Mouse (Mus musculus): Measurements from ENCODE around the gene Smurf2.

The Smurf2 gene

DNA sequence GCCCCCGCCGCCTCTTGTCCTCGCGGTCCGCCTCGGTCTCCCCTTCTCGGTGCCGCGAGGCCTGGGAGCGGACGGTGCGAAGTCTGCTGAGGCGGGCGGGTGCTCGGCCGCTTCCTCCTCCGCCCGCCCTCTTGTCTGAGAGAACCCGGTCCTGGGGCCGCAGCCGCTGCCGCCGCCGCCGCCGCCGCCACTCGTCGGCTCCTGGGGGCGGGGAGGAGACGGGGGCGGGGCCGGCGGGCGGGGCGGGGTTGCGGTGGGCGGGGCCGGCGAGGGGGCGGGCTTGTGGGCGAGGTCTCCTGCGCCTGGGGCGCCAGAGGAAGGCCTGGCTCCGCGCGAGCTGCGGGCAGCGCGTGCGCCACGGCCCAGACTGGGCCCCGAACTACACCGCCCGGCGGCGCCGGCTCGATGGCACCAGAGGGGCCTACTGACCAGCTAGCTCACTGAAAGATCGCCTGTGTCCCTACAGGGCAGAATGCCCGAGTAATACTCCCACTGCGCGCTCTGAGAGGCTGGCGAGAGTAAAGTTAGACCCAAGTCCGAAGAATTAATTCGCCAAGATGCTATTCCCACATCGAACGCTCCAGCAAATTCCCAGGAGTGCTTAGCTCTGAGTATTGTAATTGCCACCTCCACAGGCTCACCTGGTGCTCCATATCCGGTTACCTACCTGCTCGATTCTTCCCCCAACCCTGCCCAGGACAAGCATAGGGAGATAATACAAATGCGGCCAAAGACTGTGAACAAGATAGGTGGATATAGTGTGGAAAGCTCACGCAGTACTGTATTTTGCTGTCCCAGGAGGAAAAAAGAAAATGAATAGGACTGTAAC lies at the start of gene Smurf2:
Gene Smurf2 (minus strand): TSS at position 165 of the 829 bp plus-strand sequence.
- peak; percentile 96 for ATAC-seq (ENCODE audit: insufficient number of reproducible peaks, low FRiP score, low TSS enrichment)

DNA sequence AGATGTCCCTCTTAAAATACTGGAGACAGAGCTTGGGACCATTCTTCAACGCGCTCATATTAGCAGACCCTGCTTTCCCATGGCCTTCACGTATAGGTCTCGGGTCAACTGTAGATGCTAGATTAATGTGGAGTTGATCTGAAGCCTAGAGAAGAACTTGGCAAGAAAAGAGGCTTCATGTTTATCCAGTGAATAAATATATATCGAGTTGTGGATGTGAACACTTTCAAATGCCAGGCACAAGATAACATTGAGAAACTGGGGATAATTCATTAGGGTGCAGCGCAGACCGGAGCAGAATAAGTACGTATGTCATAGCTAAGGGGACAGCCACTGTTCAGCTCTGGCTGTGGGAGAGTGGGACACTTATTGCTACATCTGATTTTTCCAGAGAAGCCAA lies 49.3 kb upstream of the Smurf2 start:
- no peak for ATAC-seq (ENCODE audit: insufficient number of reproducible peaks, low FRiP score, low TSS enrichment)

DNA sequence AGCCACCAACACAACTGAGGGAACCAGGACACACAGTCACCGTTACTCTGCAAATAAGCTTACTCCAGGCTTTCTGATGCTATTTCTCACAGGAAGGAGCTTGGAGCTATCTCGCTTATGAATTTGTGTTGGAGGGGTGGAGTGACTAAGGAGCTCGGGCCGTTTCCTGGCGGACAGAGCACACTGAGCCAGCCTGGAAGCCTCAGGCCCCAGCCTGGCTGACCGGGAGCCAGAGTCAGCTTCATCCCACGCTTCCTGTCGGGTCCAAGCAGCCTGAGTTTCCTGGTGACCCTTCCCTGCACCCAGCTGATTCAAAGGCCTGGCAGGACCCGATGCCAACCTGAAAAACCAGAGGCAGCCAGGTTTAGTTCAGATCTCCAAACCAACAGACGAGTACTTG lies 47.1 kb upstream of the Smurf2 start:
- ATAC-seq (ENCODE audit: insufficient number of reproducible peaks, low FRiP score, low TSS enrichment): no peak

DNA sequence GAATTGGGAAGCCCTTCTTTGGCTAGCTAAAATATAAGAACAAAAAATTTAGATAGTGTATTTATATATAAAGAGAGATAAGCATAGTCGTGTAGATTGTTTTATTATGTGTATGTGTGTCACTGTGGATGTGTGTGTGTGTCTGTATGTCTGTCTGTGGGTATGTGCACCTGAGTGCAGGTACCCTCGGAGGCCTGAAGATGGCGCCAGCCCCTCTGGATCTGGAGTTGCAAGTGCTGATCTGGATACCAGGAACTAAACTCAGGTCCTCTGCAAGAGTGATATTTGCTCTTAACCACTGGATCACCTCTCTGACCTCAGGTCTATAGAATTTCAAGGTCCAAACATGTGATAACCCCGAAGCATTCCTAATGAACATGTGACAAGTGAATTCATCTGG lies 45.4 kb upstream of the Smurf2 start:
- no peak for ATAC-seq (ENCODE audit: insufficient number of reproducible peaks, low FRiP score, low TSS enrichment)

DNA sequence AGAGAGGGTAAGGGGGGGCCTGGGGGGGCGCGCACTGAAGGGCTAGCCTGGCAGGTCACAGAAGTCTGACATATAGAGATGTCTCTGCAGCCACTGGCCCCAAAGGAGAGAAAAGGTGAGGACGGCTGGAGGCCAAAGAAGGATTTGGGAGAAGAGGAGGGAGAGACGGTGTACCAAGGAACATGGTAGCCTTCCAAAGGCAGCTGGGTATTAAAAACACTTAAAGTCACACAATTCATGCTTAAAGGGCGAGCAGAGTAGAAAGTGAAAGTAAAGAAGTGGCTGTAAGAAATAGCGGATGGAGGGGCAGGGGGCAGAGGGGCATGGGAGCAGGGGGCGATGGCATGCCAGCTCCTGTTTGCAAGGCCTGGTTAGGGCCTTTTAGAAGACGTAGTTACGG lies 41.8 kb upstream of the Smurf2 start:
- ATAC-seq (ENCODE audit: insufficient number of reproducible peaks, low FRiP score, low TSS enrichment): no peak

DNA sequence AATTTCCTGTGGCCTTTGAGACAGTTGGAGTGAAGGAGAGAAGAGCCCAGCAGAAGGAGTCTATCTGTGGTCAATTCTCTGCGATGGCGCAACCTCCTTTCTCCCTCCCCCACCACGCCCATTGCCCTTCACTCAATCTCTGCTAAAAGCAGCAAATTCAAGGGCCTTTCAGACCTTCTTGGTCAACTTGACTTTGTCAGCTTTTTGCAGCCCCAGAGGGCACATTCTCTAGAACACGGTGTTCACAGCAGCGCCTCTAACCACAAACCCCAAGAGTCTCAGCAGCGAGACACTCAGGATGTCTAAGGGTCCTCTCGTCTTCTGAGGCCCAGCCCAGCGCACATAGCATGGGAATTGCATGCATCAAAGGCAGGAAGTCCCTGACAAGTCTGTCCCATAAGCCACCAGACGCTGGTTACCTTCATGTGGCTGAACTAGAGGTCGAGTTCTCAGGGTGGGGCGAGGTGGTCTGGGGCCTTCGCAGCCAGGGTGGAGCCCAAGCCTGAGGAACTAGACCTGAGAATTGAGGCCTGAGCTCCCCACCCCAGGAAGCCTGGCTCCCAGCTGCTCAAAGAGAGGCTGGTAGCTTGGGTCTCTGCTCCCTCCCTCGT lies 41.1 kb upstream of the Smurf2 start:
- ATAC-seq (ENCODE audit: insufficient number of reproducible peaks, low FRiP score, low TSS enrichment): no peak

DNA sequence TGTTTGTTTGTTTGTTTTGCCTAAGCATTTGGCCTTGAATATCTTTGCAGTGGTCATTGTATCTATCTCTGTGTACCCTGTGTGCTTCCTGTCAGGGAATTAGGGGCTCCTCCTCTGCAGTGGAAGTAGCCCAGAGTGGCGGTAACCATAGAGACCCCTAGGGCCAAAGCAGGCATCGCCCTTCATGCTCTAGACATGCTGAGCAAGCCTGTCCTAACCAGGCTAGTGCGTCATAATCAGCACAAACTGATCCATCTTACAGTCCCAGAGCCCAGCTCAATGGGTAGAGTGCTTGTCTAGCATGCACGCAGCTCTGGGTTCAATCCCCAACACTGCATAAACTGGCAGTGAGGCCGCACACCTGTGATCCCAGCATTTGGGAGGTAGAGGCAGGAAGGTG lies 38.6 kb upstream of the Smurf2 start:
- ATAC-seq (ENCODE audit: insufficient number of reproducible peaks, low FRiP score, low TSS enrichment): no peak

DNA sequence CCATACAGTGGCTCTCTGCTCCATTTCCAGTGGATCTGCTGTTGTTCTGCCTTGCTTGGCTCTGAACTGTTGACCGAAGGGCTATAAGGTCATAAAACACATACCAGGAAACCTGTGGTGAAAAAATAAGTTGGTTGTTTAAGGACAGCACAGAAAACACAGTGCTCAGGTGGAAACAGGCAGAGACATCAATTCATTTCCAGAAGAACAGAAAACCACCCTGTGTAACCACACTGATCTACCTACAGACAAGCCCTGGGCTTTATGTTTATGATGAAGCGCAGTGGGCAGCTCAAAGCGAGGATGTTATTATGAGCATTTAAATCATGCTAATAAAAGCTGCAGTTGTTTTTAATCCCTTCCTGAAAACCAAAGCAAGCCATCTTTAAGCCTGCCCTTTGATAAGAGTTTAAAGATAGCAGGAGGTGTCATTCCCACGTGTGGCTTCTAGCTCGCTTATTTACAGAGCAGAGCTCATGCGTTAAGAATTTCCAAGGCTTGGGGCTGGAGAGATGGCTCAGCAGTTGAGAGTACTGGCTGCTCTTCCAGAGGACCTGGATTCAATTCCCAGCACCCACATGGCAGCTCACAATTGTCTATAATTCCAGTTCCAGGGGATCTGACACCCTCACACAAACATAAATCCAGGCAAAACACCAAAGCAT lies 38.0 kb upstream of the Smurf2 start:
- no peak for ATAC-seq (ENCODE audit: insufficient number of reproducible peaks, low FRiP score, low TSS enrichment)

DNA sequence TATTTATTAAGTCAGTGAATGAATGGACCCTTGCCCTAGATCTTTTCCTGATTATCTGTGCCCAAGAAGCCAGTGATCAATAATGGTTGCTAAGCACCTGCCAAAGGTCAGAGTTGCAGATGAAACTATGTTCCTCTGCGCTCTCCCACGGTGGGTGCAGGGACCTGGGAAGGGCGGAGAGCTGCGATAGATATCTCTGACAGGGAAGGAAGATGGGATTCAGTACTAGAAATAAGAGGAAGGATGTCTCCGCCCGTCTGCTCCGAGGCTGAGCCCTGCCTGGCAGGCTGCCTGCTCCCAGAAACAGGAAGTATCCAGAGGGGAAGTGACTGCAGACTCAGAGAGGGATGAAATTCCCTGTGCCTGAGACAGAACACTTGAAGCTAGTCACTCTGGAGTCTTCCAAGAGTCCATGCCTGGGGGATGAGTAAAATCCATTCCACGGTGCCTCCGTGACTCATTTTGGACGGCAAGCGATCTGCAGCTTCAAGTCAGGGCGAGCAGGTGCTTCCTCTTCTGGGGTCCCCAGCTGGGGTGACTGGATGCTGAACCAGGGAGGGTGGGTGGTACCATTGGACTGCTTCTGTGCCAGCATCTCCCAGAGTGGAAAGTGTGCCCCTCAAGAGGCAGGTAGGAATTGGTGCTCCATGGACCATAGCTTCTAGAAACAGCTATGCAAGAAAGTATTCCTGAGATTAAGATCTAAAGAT lies 36.9 kb upstream of the Smurf2 start:
- ATAC-seq (ENCODE audit: insufficient number of reproducible peaks, low FRiP score, low TSS enrichment): no peak

DNA sequence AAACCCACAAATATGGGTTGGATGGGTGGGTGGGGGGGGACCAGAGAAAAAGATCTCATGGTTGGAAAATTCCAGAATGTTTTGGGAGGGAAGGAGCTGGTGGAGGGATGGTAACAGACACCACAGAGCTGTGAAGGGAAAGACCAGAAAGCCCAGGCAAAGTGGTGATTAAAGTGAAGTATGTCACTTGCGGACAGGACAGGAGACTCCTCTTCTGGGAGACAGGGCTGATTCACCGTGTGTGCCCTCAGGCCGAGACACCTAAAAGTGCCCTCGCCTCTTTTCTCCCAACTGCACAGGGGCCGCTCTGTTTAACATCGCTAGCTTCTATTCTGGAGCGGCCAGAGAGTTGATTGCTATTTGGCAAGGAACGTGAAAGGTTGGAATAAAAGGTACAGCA lies 34.1 kb upstream of the Smurf2 start:
- ATAC-seq (ENCODE audit: insufficient number of reproducible peaks, low FRiP score, low TSS enrichment): no peak

DNA sequence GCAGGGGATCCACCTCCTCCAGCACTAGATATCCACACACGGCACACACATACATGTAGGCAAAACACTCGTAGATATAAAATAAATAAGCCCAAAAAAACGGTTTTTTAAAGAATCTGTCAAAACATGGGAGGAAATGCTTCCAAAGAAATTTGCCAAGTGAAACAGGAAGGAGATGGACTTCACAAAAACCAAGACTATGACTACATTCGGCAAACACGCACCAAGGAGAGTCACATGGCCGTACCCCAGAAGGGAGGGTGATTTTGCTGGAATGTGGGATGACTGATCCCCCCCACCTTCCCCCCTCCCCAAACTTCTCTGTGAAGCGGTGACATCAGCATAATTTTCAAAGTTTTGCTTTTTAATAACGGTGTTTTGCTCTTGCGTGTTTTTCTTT lies 33.6 kb upstream of the Smurf2 start:
- ATAC-seq (ENCODE audit: insufficient number of reproducible peaks, low FRiP score, low TSS enrichment): no peak

DNA sequence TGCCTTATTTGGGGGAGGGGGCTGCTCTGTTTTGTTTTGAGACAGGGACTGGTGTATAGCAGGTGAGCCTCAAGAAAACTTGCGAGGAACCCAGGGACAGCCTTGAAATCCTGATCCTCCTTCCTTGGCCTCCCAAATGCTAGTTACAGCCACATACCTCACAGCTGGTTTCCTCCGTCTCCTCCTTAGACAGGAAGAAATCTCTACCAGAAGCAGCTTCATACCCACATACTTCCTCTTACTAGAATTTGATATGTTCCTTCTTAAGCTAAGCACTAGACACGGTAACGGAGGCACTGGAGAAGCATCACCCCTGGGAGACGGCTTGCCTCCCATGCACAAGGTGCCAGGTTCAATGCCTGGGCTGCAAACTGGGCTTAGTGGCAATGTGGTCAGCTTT lies 16.8 kb upstream of the Smurf2 start:
- ATAC-seq (ENCODE audit: insufficient number of reproducible peaks, low FRiP score, low TSS enrichment): no peak

DNA sequence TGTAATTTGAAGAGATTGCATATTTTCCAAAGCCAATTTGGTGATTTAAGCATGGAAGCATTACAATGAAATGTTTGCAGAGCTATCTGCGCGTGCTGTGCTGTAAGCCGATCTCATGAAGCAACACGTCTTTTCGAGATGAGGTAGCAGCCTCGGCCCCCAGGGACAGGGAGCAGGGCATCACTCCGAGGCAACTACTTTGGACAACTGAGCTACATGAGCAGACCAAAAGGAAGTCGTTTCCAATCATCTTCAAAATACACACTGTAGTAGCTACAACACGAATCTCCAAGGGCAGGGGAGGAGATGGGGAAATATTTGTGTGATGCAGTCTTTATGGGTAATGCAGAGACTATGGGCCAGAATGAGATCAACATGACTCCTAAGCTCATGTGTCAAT lies 9.9 kb upstream of the Smurf2 start:
- ATAC-seq (ENCODE audit: insufficient number of reproducible peaks, low FRiP score, low TSS enrichment): no peak

DNA sequence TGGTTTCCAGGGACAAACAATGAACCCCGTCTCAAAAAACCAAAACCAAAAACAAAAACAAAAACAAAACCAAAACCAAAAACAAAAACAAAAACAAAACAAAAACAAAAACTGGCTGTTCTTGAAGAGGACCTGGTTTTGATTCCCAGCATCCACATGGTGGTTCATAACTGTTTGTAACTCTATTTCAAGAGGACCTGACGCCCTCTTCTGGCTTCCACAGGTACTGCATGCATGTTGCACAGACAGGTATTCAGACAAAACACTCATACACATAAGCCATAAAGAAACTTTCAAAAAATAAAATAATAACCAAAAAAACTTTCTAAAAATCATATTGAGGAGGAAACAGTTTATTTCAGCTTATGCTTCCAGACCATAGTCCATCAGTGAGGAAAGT lies 8.4 kb upstream of the Smurf2 start:
- ATAC-seq (ENCODE audit: insufficient number of reproducible peaks, low FRiP score, low TSS enrichment): no peak

DNA sequence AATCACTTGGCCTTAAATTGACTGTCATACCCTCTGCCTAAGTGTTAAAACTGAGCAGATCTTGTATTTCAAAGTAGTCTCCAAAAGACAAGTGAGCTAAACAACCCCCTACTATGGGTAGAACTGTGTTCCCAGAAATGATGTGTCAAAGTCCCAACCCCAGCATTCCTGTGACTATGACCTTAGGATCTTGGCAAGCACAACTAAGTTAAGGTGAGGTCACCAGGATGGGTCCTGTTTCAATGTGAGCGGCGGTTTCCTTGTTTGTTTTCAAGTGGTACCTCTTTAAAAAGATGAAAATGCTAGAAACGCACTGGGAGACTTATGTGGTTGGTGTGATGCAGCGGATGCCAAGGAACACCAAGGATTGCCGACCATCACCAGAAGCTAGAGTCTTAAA lies 7.4 kb upstream of the Smurf2 start:
- no peak for ATAC-seq (ENCODE audit: insufficient number of reproducible peaks, low FRiP score, low TSS enrichment)

DNA sequence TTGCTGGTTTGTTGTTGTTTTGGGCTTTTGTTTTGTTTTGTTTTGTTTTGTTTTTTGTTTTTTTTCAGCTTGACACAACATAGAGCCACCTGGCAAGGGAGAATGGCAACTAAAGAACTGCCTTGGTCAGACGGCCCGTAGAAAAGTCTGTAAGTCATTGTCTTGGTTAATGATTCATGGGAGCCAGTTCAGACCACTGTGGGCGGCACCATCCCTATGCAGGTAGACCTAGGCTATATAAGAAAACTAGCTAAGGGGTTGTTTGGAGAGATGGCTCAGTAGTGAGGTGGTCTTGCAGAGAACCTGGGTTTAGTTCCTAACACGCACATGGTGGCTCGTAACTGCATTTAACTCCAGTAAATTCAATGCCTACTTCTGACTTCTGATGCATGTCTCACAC lies 6.7 kb upstream of the Smurf2 start:
- ATAC-seq (ENCODE audit: insufficient number of reproducible peaks, low FRiP score, low TSS enrichment): no peak

DNA sequence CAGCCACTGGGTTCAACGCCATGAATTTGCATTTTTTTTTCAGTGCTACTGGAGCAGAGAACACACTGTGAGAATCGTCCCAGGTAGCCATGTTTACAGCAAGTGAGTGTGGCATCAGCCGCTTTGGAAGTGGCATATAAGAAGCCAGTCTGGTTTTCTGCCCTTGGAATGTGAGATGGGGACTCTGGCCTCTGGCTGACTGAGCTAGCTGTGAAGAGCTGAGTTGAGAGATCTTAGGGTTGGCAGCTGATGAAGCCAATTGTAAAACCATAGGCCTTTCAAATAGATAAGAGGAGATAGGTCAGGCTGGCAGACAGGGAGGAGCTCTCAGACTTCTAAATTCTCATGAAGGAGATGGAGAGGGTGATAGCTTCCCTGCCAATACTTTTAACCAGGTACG lies 6.2 kb upstream of the Smurf2 start:
- no peak for ATAC-seq (ENCODE audit: insufficient number of reproducible peaks, low FRiP score, low TSS enrichment)

DNA sequence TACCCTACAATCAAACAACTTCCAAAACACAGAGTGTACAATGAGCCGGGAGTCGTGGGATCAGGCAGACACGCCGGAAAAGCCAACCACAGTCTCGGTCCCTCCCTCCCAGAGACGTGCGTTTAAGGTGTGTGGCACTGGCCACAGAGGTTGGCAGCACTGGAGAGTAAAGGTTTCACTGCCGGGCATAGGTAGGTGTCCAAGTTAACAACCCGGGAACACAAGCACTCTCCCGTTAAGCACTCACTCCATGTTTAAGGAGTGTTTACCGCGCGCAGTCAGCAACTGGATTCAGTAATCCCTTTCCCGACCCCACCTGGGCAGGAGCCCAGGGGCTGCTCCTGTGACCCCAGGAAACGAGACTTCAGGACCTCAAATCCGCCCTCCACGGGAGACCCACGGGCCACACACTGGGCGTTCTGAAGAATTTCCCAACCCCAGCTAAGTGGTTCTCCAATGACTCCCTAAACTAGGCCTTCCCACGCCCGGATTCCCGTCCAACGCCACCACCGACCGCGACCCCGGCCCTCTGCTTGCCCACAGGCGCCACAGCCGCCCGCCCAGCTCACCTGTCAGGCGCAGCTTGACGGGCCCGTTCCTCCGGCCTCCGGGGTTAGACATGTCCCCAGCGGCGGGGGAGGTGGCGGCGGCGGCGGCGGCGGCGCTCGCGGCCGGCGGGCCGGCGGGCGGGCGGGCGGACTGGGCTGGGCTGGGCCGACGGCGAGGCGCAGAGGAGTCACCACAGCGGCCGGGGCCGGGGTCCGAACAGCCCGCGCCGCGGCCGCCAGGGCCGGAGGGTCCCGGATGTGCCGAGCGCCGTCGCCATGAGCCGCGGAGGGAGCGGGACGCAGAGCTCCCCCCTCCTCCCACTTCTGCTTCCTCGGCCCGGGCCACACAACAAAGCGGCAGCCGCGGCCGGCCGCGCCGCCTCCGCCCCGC lies 634 bp downstream of the Smurf2 start:
- ATAC-seq (ENCODE audit: insufficient number of reproducible peaks, low FRiP score, low TSS enrichment): peak; percentile 60; the same call in 1 of the 2 replicates

DNA sequence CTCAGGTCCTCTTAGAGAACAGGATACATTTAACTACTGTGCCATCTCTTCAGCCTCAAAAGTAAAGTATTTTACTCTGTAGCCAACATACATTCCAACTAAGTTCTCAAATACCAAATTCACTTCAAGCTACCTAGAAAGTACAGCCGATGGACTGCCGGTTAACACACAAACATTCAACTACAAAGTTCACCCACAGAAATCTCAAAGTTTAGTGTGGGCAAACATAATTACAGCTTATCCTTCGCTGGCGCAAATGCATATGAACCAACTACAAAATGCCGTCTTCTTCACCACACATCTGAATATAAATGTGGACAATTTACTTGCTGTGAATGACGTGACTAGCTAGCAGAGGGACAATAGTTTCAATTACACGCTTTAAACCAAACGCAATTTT lies 1.6 kb downstream of the Smurf2 start:
- no peak for ATAC-seq (ENCODE audit: insufficient number of reproducible peaks, low FRiP score, low TSS enrichment)

DNA sequence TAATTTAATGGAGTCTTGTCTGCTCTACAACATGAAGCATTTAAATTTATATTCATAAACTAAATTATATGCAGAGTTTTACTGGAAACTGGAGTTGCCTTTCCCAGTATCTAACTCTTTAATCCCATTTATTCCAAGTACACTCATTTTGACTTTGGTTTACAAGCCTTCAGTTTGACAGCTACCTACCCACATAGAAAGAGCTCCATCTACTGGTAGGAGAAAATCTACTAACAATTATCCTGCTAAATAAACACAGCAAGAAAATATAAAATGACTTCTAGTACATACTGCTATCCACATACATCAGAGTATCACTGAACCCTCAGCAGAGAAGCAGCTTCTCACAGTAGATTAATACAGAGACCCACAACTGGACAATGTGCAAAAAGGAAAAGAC lies 9.3 kb downstream of the Smurf2 start:
- no peak for ATAC-seq (ENCODE audit: insufficient number of reproducible peaks, low FRiP score, low TSS enrichment)

Data from cerebellum, adult (tissue).